Mouse (Mus musculus): ENCODE measurements at regions not wholly inside any gene's neighbourhood (a gene's known extent, or its start where the extent isn't known, plus 50 kb on each side); places are given as distances from the start of the nearest gene placed in this dataset.

DNA sequence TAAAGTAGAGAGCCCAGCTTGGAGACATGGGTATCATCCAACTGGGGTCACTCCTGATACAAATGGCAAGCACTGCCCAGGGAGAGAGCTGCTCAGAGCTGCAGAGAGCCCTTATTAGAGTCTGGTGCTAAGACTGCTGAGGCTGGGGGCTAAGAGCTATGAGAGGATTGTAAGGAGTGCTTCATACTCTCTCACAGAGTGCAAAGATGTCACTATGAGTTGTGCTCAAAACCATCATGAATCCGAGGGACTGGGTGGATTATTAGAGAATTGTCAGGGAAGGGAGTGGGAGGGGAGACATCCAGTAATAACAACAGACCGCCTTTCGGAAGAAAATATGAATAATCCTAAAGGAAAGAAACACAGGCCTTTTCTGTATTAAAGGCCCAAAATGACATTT is 107.2 kb upstream of the Fat1 start:
- no peak for DNase-seq (ENCODE audit: low read depth, low spot score)

DNA sequence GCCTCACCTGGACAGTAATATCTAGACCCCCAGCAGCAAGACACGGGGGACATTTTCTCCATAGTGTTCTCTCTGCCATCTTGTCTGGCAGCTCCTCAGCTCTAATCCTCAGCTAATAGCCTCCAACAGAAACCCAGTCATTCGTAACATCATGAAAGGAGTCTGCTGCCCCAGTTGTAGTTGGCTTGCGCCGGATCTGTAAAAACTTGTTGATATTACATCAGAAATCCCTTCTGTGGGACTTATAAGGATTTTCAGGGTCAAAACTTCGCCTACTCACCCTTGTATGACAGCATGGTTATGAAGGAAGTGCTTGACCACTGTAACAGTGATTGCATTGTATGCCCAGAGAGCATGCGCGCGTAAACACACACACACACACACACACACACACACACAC is 96.8 kb upstream of the Fat1 start:
- DNase-seq (ENCODE audit: low read depth, low spot score) = no peak

DNA sequence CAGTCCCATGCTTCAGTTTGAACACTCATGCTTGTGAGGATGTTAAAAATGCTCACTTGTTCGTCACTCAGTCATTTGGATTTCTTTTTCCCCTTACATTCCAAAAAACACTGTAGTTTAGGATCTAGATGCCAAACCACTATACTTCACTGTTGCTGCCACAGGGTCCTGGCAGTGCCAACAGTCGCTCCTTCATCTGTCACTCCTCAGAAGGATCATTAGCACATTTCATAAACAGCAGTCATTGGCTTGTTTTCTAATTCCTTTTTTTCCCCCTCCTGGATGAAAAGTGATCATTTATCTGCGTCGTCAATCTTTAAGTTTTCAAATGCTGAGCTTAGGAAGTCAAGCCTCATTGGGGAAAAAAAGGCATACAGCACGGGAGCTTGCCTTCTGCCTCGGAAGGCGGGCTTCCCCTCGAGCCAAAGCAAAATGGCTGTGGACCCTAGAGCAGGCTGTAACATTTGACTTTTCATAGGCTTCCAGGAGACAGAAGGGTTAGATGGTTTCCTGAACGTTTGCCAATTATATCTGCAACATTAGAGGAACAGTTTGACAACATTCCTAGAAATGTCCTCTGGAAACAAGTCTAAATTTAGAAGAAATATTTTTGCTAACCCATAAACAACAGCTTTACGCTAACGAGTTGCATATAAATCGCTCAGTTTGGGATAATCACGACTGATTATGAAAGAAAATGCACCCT is 95.6 kb upstream of the Fat1 start:
- no peak for DNase-seq (ENCODE audit: low read depth, low spot score)

DNA sequence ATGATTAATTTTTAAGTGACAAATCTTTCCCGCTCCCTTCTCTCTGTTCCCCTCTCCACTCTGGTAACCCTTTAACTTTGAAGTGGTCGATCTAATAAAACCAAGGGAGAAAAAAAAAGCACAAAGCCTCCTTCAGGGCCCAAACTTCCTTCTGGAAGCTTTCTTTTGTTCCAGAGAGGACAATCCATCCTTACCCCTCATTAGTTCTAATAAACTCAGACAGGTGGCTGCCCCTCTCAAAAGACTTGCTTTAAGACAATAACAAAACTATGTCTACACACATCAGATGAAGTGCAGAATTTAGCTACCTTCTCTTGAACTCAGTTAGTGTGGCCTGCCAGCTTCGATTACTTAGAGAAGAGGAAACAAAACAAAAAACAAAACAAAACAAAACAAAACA is 94.6 kb upstream of the Fat1 start:
- DNase-seq (ENCODE audit: low read depth, low spot score) = no peak

DNA sequence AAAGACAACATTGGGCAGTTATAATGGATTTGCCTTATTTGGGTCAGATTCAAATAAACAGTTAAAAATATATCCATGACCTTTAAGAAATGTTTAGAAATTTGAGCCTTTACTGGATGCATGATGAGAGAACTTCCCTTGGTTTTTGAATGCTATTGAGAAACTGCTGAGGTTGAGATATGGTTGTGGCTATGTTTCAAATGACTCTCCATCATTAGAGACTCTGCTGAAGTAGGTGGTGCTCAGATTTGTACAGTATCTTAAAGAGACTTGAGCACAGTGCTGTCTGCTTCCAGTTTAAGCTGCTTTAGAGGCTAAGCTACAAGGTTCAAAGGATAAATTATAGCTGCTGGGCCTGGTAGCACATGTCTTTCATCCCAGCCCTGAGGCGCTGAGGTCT is 90.9 kb upstream of the Fat1 start:
- DNase-seq (ENCODE audit: low read depth, low spot score) = no peak

DNA sequence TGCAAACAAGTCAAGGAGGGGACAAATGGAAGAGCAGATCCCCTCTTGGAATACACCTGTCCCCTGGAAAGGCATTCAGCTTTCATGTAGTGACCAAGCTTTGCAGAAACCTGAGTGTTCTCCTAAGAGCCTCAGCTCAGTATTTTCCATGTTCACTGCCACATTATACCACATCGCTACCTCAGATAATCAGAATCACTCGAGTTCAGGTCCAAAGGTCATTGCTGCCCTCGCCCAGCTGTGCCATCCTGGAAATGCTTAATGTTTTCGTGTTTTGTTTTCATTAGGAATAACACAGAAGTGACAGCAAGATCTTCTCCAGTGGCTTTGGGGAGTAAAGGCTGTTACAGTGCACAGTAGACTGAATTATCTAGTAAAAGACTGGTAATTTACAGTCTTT is 83.0 kb upstream of the Fat1 start:
- no peak for DNase-seq (ENCODE audit: low read depth, low spot score)

DNA sequence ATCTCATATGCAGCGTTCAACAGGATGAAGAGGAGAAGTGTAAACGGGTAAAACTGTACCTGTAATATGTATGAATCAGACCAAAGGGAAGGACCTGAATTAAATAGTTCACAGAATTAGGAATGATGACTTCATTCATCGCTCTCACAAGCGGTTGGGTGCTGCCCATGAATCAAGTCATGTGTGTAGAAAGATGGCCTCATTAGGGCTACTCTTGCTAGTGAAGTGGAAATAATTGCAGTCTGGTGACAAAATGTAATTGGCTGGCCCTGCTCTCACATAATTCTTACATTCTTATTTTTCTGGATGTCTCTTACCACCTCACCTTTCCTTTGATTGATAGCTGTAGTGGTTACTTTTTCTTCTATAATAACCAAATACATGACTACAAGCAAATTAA is 80.1 kb upstream of the Fat1 start:
- no peak for DNase-seq (ENCODE audit: low read depth, low spot score)

DNA sequence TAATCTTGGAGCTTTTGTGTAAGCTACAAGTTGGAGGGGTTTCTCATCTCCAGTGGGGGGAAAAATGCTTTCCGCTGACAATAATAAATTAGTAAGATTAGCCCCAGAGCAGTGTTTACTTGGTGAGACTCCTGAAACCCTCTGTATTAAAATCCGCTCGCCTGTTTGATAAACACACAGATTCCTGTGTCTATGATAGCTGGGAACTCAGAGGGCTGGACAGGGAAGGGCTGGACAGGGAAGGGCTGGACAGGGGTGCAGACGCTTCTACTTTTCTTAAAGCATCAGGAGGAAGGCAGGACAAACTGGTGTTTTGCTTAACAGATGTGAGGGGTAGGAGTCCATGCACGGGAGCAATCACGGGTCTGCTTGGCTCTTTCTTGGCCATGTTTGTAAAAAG is 68.0 kb upstream of the Fat1 start:
- DNase-seq (ENCODE audit: low read depth, low spot score) = no peak

DNA sequence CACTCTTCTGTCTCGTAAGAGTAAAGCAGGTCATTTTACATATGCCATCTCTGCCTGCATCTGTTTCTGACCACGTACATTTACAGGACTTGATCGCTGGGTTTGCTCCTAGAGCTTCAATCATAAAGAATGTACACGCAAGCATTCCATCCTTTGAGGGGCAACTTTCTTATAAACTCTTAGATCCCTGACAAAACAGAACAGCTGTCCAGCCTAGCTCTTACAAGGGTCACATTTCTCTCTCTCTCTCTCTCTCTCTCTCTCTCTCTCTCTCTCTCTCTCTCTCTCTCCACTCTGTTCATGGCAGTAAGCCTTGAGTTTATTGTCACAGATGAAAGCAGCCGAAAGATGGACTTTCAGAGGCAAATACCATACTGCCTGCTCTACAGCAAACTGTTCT is 67.6 kb upstream of the Fat1 start:
- no peak for DNase-seq (ENCODE audit: low read depth, low spot score)

DNA sequence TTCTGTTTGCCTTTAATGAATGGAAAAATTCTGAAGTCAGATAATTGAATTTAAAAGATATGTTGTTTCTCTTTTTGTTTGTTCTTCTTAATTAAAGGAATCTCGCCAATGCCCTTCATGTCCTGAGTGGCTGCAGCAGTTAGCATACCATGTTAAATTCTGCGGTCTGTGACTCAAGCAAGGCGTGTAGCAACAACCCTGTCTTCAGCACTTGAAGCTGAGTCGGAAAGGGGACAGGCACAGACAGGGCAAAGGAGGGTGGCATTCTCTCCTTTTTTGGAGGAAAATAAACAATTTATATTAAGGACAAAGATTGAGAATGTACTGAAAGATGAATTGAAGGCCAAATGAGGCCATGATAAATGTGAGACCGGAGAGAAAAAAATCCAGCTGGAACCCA is 58.2 kb upstream of the Fat1 start:
- DNase-seq (ENCODE audit: low read depth, low spot score) = no peak

DNA sequence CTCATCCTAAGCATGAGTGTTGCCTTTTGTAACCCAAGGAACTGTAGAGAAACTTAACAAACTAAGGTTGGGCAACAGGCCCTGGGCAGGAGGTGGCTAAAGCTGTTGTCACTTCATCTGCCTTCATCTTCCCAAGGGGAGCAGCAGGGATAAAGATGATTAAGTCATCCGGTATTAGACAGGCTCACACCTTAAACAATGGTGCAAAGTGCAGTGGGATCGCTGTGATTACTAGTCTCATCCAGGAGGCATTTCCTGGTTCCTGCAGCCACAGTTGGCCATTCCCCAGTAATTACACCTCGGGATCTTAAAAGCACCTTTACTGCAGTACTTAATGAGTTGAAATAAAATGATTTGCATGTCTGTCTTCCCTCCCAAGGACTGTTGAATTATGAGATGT is 57.0 kb upstream of the Fat1 start:
- DNase-seq (ENCODE audit: low read depth, low spot score) = no peak

DNA sequence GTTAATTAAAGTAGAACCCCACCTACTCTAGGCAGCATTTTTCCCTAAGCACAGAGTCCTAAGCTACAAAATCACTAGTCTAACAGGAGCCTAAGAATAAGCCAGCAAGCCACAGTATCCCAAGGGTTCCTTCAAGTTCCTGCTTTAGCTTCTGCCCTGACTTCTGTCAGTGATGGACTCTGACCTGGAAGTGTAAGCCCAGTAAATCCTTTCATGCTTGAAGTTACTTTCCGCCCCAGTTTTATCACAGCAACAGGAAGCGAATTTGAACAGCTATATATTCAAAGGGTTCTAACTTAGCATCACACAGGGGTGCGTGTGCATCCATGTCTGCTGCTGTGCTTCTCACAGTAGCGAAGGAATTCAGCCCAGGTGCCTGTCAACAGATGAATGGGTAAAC is 56.1 kb upstream of the Fat1 start:
- DNase-seq (ENCODE audit: low read depth, low spot score) = no peak

DNA sequence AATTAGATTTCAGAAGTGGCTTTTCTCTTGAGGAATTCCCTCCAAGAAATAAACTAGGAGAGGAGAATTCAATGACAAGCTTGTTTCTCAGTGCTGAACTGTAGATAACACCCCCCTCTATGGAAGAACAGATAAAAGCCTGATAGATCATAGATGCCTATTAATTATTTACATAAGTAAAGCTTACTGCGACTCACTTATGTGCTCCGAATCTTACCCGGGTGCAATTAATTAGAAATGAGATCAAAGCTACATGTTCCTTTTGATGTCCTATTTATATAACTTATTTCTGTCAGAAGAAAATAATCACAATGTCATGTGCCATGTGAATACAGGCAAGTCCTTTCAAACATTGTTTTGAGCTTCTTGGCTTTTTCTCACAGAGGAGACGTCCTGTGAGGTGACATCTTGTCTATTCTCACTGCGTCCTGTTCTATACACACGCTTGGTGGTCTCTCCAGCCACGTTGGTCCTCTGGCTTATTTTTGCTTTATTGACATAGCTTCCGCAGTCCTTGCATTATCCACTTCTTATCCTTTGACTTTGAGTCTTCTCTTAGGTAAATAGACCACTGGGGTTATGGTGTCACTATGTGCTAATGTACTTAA is 50.7 kb upstream of the Fat1 start:
- no peak for DNase-seq (ENCODE audit: low read depth, low spot score)
